Mouse (Mus musculus): ENCODE measurements at regions not wholly inside any gene's neighbourhood (a gene's known extent, or its start where the extent isn't known, plus 50 kb on each side); places are given as distances from the start of the nearest gene placed in this dataset.

DNA sequence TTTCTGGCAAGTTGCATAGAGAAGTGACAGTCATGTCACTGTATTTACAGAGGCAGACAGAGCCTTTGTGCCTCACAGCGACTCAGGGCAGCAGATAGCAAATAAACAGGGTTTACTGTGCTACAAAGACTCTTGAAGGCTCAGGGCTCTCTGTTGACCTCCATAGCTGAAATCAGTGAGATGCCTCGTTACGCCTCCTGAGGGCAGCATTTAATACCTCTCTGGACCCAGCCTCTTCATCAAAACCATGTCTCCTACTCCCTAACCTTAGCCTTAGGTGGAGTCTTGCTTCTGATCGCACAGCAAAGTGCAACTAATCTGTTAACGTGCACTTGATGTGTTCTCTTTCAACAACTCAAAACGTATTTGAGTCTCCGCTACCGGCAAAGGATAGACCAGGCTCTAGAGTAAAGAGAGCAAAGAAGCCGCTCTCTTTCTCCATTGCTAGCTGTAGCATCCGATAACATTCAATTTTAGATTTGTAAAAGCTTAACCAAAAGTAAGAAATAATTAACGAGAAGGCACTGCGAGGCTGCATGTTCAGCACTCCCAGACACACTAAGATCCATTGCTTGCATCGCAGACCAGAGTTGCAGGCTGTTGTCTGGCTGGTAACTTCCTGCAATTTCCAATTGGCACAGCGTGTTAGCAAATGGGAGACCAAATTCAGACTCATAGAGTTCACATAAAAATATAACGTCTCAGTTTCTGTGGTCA lies 101.1 kb upstream of the Man2a1 start:
- DNase-seq = peak; percentile 46

DNA sequence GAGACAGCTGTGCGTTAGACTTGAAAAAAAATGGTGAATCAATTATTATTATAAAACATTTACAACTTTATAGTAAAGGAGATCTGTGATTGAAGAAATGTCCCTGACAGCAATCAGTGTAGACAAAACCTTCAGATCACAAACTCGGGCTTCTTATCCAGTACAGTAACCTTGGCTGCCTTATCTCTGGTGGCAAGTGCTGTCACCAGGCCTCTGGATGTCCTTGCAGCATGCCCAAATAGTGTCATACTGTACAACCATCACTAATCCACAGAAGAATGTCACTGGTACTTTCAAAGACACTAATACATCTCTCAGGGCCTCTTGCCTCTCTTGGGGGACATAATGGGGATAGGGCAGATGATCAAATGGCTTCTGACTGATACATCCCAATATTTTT lies 98.2 kb upstream of the Man2a1 start:
- no peak for DNase-seq

GRCm38 (mm10) chr17:64505956-64506355 lies 94.6 kb upstream of the Man2a1 start:
- no peak for DNase-seq

- no peak for DNase-seq
Observed at GRCm38 (mm10) chr17:64511139-64511779, 89.3 kb upstream of the Man2a1 start.

DNA sequence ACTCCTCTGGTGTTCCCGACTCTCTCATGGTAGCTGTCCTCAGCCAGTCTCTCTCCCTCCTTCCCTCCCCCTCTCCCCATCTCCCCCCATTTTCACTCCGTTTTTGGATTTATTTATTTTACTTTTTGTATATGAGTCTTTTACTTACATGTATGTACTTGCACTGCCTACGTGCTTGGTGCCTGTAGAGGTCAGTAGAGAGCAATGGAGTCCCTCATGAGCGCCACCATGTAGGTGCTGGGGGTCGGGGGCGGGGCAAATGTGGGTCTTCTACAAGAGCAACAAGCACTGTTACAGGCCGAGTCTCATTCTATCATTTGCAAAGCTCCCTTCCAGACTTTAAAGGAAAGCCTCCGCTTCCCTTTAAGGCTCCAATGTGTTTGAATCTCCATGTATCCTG lies 78.3 kb upstream of the Man2a1 start:
- DNase-seq = no peak

DNA sequence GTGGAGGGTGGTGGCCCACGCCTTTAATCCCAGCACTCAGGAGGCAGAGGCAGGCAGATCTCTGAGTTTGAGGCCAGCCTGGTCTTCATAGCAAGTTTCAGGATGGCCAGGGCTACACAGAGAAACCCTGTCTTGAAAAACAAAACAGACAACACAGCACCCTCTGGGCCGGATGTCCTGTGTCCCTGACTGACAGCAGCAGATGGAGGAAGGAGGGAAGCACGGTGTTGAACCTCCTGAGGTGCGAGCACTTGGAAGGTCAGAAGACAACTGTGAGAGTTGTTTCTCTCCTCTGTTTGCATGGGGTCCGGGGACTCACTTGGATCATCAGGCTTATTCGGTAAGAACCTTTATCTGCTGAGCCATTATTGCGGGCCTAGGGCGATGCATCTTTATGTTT lies 76.6 kb upstream of the Man2a1 start:
- no peak for DNase-seq

- no peak for DNase-seq
Observed at GRCm38 (mm10) chr17:64527817-64528216, 72.7 kb upstream of the Man2a1 start.

GRCm38 (mm10) chr17:64528476-64528875 lies 72.1 kb upstream of the Man2a1 start:
- no peak for DNase-seq

DNA sequence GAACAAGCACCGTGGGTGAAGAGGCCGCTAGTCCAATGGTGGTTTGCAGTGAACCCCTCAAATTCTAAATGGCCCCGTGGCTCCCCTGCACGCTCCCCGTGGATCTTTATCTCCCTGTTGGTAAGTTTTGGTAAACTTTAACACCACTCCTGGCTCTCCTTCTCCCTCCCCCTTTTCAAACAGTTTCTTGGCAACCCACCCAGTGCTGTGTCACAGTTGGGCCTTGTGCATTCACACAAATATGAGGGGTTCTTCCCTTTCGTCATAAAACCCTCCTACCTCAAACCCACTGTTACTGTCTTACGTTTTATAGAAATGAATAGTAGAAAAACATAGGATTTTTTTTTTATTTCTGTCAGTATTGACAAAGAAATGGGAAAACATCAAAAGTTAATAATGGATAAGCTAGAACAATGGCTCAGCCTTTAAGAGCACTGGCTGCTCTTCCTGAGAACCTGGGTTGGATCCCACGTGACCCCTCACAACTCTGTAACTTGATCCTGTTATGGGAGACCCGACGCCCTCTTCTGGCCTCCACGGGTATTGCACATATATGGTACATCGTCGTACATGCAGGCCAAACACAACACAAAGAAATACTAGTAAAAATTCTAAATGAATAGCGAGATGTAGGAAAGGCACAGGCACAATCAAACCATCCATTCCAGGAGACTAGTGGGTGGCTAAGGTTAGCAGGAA lies 71.1 kb upstream of the Man2a1 start:
- DNase-seq = no peak

DNA sequence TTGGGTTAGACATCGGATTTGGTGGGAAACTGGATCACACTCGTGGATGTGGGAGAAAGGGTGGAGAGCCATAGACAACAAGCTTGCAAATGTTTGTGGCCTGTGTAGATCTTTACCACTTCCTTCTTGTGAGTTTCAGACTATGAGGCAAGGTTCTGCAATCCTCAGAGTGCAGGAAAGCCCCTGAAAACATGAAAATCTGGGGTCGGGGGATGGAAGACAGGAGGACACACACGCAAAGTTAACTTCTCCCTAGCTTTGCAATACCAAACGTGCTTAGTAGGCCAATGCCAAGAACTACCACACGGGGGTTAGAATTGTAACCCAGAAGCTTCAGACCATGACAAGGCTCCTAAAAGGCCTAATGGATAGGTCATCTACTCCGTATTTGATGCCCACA lies 69.4 kb upstream of the Man2a1 start:
- no peak for DNase-seq

DNA sequence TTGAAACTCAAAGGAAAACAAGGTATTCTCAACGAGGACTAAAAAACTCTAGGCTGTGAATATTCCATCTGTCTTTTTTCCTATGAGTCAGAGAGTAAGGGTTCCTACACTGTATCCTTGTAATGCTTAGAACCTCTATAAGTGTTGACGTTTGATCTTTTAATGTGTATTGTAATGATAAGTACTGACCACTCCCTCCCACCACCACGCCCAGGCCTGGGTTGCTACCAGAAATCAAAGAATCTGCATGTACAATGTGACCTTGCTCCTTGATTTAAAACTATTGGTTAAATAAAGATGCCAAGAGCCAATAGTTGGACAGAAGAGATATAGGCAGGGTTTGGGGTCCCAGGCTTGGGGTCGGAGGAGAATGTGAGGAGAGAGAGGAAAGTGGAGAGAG lies 66.2 kb upstream of the Man2a1 start:
- no peak for DNase-seq

DNA sequence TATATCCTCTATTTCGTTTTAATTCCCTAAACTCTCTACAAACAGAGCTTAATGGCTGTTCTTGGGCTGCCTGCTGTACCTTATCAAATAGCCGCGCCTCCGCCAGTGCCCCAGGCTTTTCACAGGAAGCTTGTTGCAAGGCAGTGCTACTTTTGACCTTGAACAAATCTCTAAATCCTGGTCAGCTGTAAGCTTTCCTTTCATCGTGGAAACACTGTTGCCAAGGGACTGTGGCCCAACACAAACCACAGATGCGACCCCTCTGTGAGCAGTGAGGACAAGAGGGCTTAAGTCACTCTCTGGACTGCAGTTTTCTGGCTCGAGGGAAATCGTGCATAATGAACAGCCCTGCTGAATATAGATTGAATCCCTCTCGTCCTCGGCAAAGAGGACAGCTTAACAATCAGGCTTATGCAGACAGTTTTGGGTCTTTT lies 62.0 kb upstream of the Man2a1 start:
- no peak for DNase-seq

DNA sequence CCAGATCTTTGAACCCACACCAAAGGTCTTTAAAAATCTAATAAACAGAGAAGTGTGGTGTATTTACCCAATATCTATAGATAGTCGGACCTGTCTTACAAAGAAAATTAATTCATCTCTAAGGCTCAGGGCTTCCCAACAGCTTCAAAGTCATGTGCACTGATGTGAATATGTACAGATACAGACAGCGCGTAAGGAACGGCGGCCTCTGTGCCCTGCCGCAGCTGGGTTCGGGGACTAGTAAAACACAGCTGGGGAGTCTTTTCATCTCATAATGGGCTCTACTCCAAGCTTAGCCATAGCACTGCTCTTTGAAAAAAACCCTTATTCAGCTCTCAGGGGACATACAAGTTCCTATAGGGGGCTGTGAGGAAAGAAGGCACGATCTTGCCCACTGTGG lies 60.1 kb upstream of the Man2a1 start:
- DNase-seq = no peak

- DNase-seq = no peak
Observed at GRCm38 (mm10) chr17:64548536-64548935, 52.0 kb upstream of the Man2a1 start.

- DNase-seq = no peak
Observed at GRCm38 (mm10) chr17:64550034-64550433, 50.5 kb upstream of the Man2a1 start.

Data from cerebellum, adult 9-10 months (tissue).